Mouse (Mus musculus): Measurements from ENCODE around the gene Crocc. TPM values are rescaled to one million over a fixed set of nuclear protein-coding genes. Genes with fewer than 3 reads are reported as not detected.

Crocc gene
- polyA plus RNA-seq, 1 experiment from 2014 or later, result 4.8 TPM

DNA sequence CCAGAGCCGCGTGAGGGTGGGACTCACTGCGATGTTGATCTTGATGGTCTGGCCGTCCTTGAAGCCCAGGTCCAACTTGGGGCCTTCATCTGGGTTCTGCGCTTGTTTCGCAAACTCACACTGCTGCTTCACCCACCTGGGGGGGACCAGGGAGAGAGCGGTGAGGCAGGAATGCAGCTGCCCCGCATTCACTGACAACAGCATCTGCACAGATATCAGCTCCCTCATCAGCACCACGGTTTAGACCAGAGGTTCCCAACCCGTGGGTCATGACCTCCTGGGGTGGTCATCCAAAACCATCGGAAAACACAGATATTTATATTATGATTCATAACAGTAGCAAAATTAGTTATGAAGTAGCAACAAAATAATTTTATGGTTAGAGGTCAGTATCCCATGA is 12.2 kb upstream of the Crocc start:
- peaks cover 37% of the 10 kb centered on the region for H3K36me3 ChIP-seq (ENCODE audit: control insufficient read depth, insufficient read depth, low read length)

DNA sequence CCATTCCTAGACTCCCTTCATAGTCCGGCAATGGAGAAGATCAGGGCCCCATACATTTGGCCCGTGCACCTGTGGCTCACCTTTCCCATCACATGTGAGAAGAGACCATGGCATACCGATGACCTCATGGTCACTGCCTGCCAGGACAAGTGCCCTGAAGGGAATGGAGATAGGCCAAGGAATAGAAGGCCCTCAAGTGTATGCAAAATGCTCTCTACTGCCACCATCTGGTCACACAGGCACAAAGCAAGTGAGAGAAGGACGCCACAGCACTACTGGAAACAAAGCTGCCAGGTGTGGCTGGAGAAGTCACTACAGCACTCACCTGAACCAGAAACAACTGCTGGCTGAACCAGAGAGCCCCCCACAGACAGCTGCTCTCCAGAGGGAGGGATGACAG is 9.4 kb upstream of the Crocc start:
- H3K4me3 ChIP-seq (ENCODE audit: low read depth, low read length), result no peak overlapping the region
- H3K9ac ChIP-seq (replicated peaks; ENCODE audit: low read depth, low read length), result no peak overlapping the region
- H3K4me2 ChIP-seq (ENCODE audit: low read depth, low read length), result no peak overlapping the region
- WGBS, result 60% methylated on average over 4 of the region's 4 CpGs
- no peak overlapping the region for H3K27ac ChIP-seq (ENCODE audit: low read depth, low read length)
- H3K9me3 ChIP-seq (ENCODE audit: control insufficient read depth, low read length), result no peaks in the 10 kb centered on the region
- peaks cover 50% of the 10 kb centered on the region for H3K36me3 ChIP-seq (ENCODE audit: control insufficient read depth, insufficient read depth, low read length)
- ATAC-seq (ENCODE audit: low read depth), result no peak
- H3K27me3 ChIP-seq (ENCODE audit: control insufficient read depth, insufficient read depth, low read length), result no peaks in the 10 kb centered on the region
- no peaks in the 10 kb centered on the region for H3K4me1 ChIP-seq (ENCODE audit: control insufficient read depth, insufficient read depth, low read length)

More for the DNA sequence above, 12.2 kb upstream of the Crocc start:
- H3K9me3 ChIP-seq (ENCODE audit: control insufficient read depth, low read length), result no peaks in the 10 kb centered on the region
- no peaks in the 10 kb centered on the region for H3K27me3 ChIP-seq (ENCODE audit: control insufficient read depth, insufficient read depth, low read length)
- no peak overlapping the region for H3K27ac ChIP-seq (ENCODE audit: low read depth, low read length)
- no peak overlapping the region for H3K4me3 ChIP-seq (ENCODE audit: low read depth, low read length)
- no peak overlapping the region for H3K9ac ChIP-seq (replicated peaks; ENCODE audit: low read depth, low read length)
- H3K4me2 ChIP-seq (ENCODE audit: low read depth, low read length), result no peak overlapping the region
- no peak for ATAC-seq (ENCODE audit: low read depth)
- peaks cover 9% of the 10 kb centered on the region for H3K4me1 ChIP-seq (ENCODE audit: control insufficient read depth, insufficient read depth, low read length)
- WGBS, result 90% methylated on average over 11 of the region's 11 CpGs

DNA sequence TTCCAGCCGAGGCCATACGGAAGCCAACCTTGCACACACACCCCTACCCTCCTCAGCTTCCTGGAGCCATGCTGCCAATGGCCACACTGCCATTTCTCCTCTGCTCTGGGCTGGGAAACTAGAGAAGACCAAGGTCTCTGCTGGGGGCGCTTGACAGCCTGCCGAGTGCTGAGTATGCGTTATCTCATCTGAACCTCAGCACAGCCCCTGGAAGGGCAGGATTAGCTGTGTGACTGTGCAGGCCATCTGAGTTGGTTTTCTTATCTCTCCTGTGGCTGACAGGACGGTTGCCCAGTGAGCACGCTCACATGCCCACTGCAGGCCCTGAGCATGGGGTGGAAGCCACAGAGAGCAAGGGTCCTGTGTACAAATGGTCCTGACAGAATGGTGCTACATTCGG is 8.3 kb upstream of the Crocc start:
- Histone ChIP-seq H3K36me3 (ENCODE audit: control insufficient read depth, insufficient read depth, low read length) (peaks cover 50% of the 10 kb centered on the region), H3K9me3 (ENCODE audit: control insufficient read depth, low read length) (no peaks in the 10 kb centered on the region), H3K4me1 (ENCODE audit: control insufficient read depth, insufficient read depth, low read length) (no peaks in the 10 kb centered on the region), H3K27ac (ENCODE audit: low read depth, low read length) (no peak overlapping the region), H3K9ac (replicated peaks; ENCODE audit: low read depth, low read length) (no peak overlapping the region), H3K27me3 (ENCODE audit: control insufficient read depth, insufficient read depth, low read length) (no peaks in the 10 kb centered on the region), H3K4me2 (ENCODE audit: low read depth, low read length) (no peak overlapping the region), H3K4me3 (ENCODE audit: low read depth, low read length) (no peak overlapping the region)
- ATAC-seq (ENCODE audit: low read depth), result no peak
- 94% methylated on average over 8 of the region's 8 CpGs for WGBS

DNA sequence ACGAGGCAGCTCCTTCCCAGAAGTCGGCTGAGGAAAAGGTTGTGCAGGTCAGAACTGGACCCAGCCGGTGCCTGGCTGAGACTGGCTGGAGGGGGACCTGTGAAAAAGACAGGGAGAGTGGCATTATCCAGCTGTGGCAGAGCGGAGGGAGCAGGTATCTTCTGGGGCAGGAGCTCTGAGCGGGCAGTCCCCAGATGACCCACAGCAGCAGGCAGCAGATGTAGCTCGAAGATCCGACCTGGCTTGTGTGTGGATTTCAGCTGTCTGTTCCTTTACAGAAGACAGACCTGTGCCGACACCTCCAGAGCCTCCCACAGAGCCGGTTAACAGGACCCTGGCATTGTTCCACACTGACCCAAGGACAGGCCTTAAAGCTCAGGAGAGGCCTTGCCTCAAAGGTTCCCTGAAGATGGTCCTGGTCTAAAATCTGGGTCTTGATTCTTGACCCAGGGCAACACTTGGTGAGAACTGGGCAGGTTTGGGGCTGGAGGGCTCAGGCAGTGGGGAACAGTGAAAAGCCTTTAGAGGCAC is 7.2 kb upstream of the Crocc start:
- H3K27ac ChIP-seq (ENCODE audit: low read depth, low read length), result no peak overlapping the region
- no peak for ATAC-seq (ENCODE audit: low read depth)
- H3K27me3 ChIP-seq (ENCODE audit: control insufficient read depth, insufficient read depth, low read length), result no peaks in the 10 kb centered on the region
- peaks cover 50% of the 10 kb centered on the region for H3K36me3 ChIP-seq (ENCODE audit: control insufficient read depth, insufficient read depth, low read length)
- no peak overlapping the region for H3K4me3 ChIP-seq (ENCODE audit: low read depth, low read length)
- H3K9me3 ChIP-seq (ENCODE audit: control insufficient read depth, low read length), result no peaks in the 10 kb centered on the region
- H3K9ac ChIP-seq (replicated peaks; ENCODE audit: low read depth, low read length), result no peak overlapping the region
- H3K4me1 ChIP-seq (ENCODE audit: control insufficient read depth, insufficient read depth, low read length), result no peaks in the 10 kb centered on the region
- 87% methylated on average over 9 of the region's 9 CpGs for WGBS
- H3K4me2 ChIP-seq (ENCODE audit: low read depth, low read length), result no peak overlapping the region

DNA sequence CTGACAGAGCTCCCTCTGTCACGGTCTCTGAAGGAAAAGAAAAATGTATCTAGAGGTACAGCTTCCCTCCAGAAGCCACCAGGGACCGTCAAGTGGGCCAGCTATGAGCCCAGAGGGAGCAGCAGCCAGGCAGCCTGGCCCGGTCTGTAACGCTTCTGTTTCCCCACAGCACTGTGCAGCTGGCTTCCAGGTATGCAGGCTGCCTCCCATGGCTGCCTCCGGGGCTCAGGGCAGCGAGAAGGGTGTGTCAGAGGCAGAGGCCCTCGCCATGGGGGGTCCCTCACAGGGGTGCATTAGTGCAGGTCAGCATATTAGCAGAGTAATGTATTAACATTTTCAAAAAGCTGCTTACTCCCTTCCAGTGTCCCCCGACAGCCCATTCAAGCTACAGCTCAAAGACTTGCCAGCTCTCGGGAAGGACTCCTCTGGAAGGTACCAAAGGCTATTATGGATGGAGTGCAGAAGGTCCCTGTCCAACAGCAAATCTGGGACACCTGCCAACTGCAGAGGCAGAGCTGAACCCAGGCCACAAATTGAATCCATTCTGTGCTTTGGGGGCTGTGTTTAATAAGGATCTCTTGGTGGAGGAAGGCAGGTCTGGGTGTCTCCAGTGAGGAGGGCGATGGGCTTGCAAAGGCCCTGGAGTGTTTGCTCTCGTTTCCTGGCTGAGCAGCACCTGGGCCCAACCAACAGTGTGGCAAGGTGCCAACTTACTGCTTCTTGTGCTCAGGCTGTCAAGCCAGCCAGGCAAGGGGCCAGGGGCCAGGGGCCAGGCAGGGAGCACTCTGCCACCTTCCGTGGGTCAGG is 6.6 kb upstream of the Crocc start:
- Histone ChIP-seq H3K36me3 (ENCODE audit: control insufficient read depth, insufficient read depth, low read length) (peaks cover 50% of the 10 kb centered on the region), H3K9me3 (ENCODE audit: control insufficient read depth, low read length) (no peaks in the 10 kb centered on the region), H3K4me3 (ENCODE audit: low read depth, low read length) (no peak overlapping the region), H3K27ac (ENCODE audit: low read depth, low read length) (no peak overlapping the region), H3K9ac (replicated peaks; ENCODE audit: low read depth, low read length) (no peak overlapping the region), H3K4me1 (ENCODE audit: control insufficient read depth, insufficient read depth, low read length) (no peaks in the 10 kb centered on the region), H3K27me3 (ENCODE audit: control insufficient read depth, insufficient read depth, low read length) (no peaks in the 10 kb centered on the region), H3K4me2 (ENCODE audit: low read depth, low read length) (no peak overlapping the region)
- WGBS, result 69% methylated on average over 12 of the region's 12 CpGs
- ATAC-seq (ENCODE audit: low read depth), result 0 out of 2 replicates have a peak, but pooled peaks have one; percentile 10

DNA sequence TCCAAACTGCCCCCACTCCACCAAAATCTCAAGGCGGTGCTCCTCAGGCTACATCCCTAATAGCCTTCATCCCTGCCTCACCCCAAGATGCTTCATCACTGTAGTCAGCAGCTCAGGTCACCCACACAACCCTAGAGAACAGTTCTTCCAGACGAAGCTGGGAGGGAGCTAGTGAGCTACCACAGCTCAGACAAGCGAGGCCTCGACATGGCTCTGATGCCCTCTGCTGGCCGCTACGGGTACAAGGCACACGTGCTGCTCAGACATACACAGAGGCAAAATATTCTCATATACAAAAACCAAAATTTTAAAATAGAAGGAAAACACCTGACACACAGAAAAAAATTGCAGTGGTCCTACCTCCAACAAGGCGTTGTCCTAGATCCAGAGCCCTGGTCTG is 4.8 kb upstream of the Crocc start:
- Histone ChIP-seq H3K36me3 (ENCODE audit: control insufficient read depth, insufficient read depth, low read length) (peaks cover 36% of the 10 kb centered on the region), H3K4me3 (ENCODE audit: low read depth, low read length) (no peak overlapping the region), H3K27me3 (ENCODE audit: control insufficient read depth, insufficient read depth, low read length) (no peaks in the 10 kb centered on the region), H3K4me1 (ENCODE audit: control insufficient read depth, insufficient read depth, low read length) (no peaks in the 10 kb centered on the region), H3K27ac (ENCODE audit: low read depth, low read length) (no peak overlapping the region), H3K4me2 (ENCODE audit: low read depth, low read length) (no peak overlapping the region), H3K9ac (replicated peaks; ENCODE audit: low read depth, low read length) (no peak overlapping the region), H3K9me3 (ENCODE audit: control insufficient read depth, low read length) (no peaks in the 10 kb centered on the region)
- WGBS, result 4% methylated on average over 8 of the region's 8 CpGs
- ATAC-seq (ENCODE audit: low read depth), result peak; percentile 26; the same call in 1 of the 2 replicates

DNA sequence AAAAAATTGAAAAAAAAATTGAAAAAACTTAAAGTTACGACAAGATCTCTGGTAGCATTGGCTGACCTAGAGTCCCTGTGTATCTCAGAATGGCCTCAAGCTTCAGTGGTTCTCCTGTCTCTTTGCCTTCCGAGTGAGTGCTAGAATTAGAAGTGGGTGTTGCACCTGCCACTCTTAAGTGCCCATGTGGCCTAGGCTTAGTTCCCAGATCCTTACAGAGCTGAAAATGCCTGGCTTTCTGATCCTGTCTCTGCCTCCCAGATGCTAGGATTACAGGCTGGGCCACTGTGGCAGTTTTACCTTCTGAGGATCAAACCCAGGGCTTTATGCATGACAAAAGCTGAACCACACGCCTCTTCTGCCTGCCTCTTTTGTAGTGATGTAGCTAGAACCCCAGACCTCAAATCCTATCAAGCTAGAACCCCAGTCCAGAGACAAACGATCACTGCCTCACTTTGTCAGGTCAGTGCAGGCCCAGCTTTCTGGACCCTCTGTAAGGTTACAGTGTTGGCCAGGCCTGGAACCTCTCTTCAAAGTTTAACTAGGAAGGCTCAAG is 3.8 kb upstream of the Crocc start:
- peaks cover 28% of the 10 kb centered on the region for H3K36me3 ChIP-seq (ENCODE audit: control insufficient read depth, insufficient read depth, low read length)
- no peak overlapping the region for H3K4me2 ChIP-seq (ENCODE audit: low read depth, low read length)
- no peaks in the 10 kb centered on the region for H3K27me3 ChIP-seq (ENCODE audit: control insufficient read depth, insufficient read depth, low read length)
- no peaks in the 10 kb centered on the region for H3K9me3 ChIP-seq (ENCODE audit: control insufficient read depth, low read length)
- WGBS, result 85% methylated on average over 4 of the region's 4 CpGs
- ATAC-seq (ENCODE audit: low read depth), result no peak
- H3K9ac ChIP-seq (replicated peaks; ENCODE audit: low read depth, low read length), result no peak overlapping the region
- no peak overlapping the region for H3K27ac ChIP-seq (ENCODE audit: low read depth, low read length)
- H3K4me1 ChIP-seq (ENCODE audit: control insufficient read depth, insufficient read depth, low read length), result 0 out of 2 replicates have a peak, but pooled peaks cover 4% of the 10 kb centered on the region
- H3K4me3 ChIP-seq (ENCODE audit: low read depth, low read length), result no peak overlapping the region

DNA sequence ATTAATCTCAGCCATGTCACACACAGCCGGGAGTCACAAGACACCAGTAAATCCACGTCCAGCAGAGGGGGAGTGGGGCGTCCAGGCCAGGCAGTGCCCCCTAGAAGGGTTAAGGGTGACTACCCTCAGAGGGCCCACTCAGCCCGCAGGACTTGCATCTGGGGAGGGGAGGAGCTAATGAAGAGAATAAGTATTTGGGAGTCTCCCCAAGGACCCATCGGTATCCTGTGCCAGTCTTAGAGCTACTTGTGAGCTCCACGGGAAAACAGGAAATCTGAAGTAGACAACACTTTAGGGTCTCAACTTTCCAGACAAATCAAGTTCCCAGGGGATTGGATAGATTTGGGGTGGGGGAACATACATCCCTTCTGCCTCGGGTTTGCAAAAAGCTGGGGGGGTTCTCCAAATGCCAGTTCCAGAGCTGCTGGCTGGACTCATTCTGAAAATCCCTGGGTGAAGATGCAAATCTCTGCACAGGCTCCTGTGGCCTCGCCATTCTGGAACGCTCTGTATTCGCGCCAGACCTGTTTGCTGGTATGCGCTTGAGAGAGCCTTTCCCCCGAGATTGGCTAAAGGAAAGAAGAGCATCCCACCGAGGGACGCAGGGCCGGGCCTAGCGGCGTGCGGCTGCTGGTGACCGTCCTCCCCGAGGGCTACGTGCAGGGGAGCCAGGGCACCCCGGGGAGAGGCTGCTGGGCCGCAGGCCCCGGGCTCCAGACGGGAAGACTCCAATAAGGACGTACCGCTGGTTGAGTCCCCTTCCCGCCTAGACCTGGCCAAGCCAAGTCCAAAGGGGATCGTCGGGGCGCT is 529 bp downstream of the Crocc start:
- no peaks in the 10 kb centered on the region; the same call in 1 of the 2 replicates for H3K36me3 ChIP-seq (ENCODE audit: control insufficient read depth, insufficient read depth, low read length)
- 0 out of 2 replicates have a peak, but pooled peaks cover 7% of the 10 kb centered on the region for H3K4me1 ChIP-seq (ENCODE audit: control insufficient read depth, insufficient read depth, low read length)
- H3K27me3 ChIP-seq (ENCODE audit: control insufficient read depth, insufficient read depth, low read length), result no peaks in the 10 kb centered on the region
- peak overlapping the region; percentile 72 for H3K4me2 ChIP-seq (ENCODE audit: low read depth, low read length)
- WGBS, result 1% methylated on average over 32 of the region's 32 CpGs
- no peak; the same call in 1 of the 2 replicates for ATAC-seq (ENCODE audit: low read depth)
- H3K9ac ChIP-seq (replicated peaks; ENCODE audit: low read depth, low read length), result peak overlapping the region; percentile 74
- H3K27ac ChIP-seq (ENCODE audit: low read depth, low read length), result peak overlapping the region; percentile 96
- H3K9me3 ChIP-seq (ENCODE audit: control insufficient read depth, low read length), result no peaks in the 10 kb centered on the region
- peak overlapping the region; percentile 55 for H3K4me3 ChIP-seq (ENCODE audit: low read depth, low read length)

Measured in neural tube, embryonic 14.5 days (tissue).